Mouse (Mus musculus) forebrain, embryonic 11.5 days (tissue): Measurements from ENCODE around the gene Frmd8. TPM values are rescaled to one million over a fixed set of nuclear protein-coding genes. Genes with fewer than 3 reads are reported as not detected.
A peak's percentile ranks its signal among the peaks of the same experiment; 100 is the strongest.

Experiments
- ATAC-seq: fragments of 200-750 bp; cut with Nextera tagmentation; replicated peaks from 2 replicates; pipeline ENCODE4 v1.8.0; 2017; ENCODE audit warnings: moderate TSS enrichment; ENCODE audit not compliant: low FRiP score
- DNase-seq: peaks from one replicate; pipeline ENCODE4 v3.0.0-alpha.2; 2017; ENCODE audit warnings: low spot score
- H3K27ac ChIP-seq: fragments of 300-500 bp; sonication (generic); 2 replicates; pipeline ENCODE4 v1.5.1; 2014; ENCODE audit warnings: low read depth, low read length
- H3K27me3 ChIP-seq: fragments of 300-500 bp; sonication (generic); 2 replicates; pipeline ENCODE4 v1.6.1; 2014; ENCODE audit warnings: mild to moderate bottlenecking, low read length, mixed read lengths; ENCODE audit not compliant: control insufficient read depth, insufficient read depth
- H3K36me3 ChIP-seq: fragments of 300-500 bp; sonication (generic); 2 replicates; pipeline ENCODE4 v1.6.1; 2014; ENCODE audit warnings: mild to moderate bottlenecking, low read length, moderate library complexity, mixed read lengths; ENCODE audit not compliant: control insufficient read depth, insufficient read depth
- H3K4me1 ChIP-seq: fragments of 300-500 bp; sonication (generic); replicated peaks from 2 replicates; pipeline ENCODE4 v1.6.1; 2014; ENCODE audit warnings: low read length, mixed read lengths; ENCODE audit not compliant: control insufficient read depth, insufficient read depth
- H3K4me2 ChIP-seq: fragments of 300-500 bp; sonication (generic); 2 replicates; pipeline ENCODE4 v1.6.1; 2014; ENCODE audit warnings: low read depth, mild to moderate bottlenecking, low read length, moderate library complexity, mixed read lengths; ENCODE audit not compliant: severe bottlenecking
- H3K4me3 ChIP-seq: fragments of 300-500 bp; sonication (generic); 2 replicates; pipeline ENCODE4 v1.5.1; 2014; ENCODE audit warnings: low read depth, low read length
- H3K9ac ChIP-seq: fragments of 300-500 bp; sonication (generic); 2 replicates; pipeline ENCODE4 v1.6.1; 2014; ENCODE audit warnings: low read length
- H3K9me3 ChIP-seq: fragments of 300-500 bp; sonication (generic); 2 replicates; pipeline ENCODE4 v1.6.1; 2016; ENCODE audit warnings: low read length, mixed read lengths; ENCODE audit not compliant: control insufficient read depth
- WGBS: fragments of 180-500 bp; shearing (Covaris S2); extraction: QIAGEN DNeasy Blood & Tissue Kit; methylation state at CpG from one replicate; pipeline ENCODE4 v1.1.7; 2014; 5-methylcytosine and 5-hydroxymethylcytosine counted together
- polyA plus RNA-seq: library from polyadenylated mRNA; unstranded; fragments of >200 nt; fragmentation: Nextera tagmentation; extraction: Ambion mirVana; gene quantifications from 2 replicates; pipeline ENCODE4 v1.2.1, GENCODE M21; 2014

The Frmd8 gene
- polyA plus RNA-seq, 1 experiment from 2014 or later, result 24.5 TPM

- no peak for ATAC-seq
- H3K27ac ChIP-seq, result no peak overlapping the region
- no peaks in the 10 kb centered on the region for H3K9me3 ChIP-seq
- no peak overlapping the region for H3K9ac ChIP-seq
- H3K4me3 ChIP-seq, result no peak overlapping the region
- H3K36me3 ChIP-seq, result no peaks in the 10 kb centered on the region; the same call in 1 of the 2 replicates
- DNase-seq, result no peak
- WGBS, result 85% methylated on average over 3 of the region's 3 CpGs
- peaks cover 35% of the 10 kb centered on the region for H3K4me1 ChIP-seq
- H3K27me3 ChIP-seq, result no peaks in the 10 kb centered on the region
- no peak overlapping the region for H3K4me2 ChIP-seq
Observed at GRCm38 (mm10) chr19:5850860-5851259, 24.2 kb downstream of the Frmd8 start.

- Histone ChIP-seq H3K36me3 (no peaks in the 10 kb centered on the region), H3K27me3 (no peaks in the 10 kb centered on the region), H3K9ac (no peak overlapping the region; the same call in 1 of the 2 replicates), H3K27ac (no peak overlapping the region), H3K9me3 (no peaks in the 10 kb centered on the region), H3K4me2 (no peak overlapping the region; the same call in 1 of the 2 replicates), H3K4me3 (no peak overlapping the region), H3K4me1 (peaks cover 40% of the 10 kb centered on the region)
- ATAC-seq (peak; percentile 40), DNase-seq (peak; percentile 94)
- WGBS, result 32% methylated on average over 11 of the region's 11 CpGs
Observed at GRCm38 (mm10) chr19:5849843-5850527, 25.1 kb downstream of the Frmd8 start.

GRCm38 (mm10) chr19:5848826-5849672 lies 26.0 kb downstream of the Frmd8 start:
- no peak overlapping the region for H3K4me2 ChIP-seq
- H3K9ac ChIP-seq, result no peak overlapping the region
- H3K4me1 ChIP-seq, result peaks cover 47% of the 10 kb centered on the region

GRCm38 (mm10) chr19:5848032-5848825 lies 26.8 kb downstream of the Frmd8 start:
- WGBS, result 68% methylated on average over 14 of the region's 14 CpGs
- Histone ChIP-seq H3K4me1 (peaks cover 54% of the 10 kb centered on the region), H3K4me3 (no peak overlapping the region), H3K9me3 (no peaks in the 10 kb centered on the region), H3K9ac (peak overlapping the region; percentile 37), H3K27me3 (no peaks in the 10 kb centered on the region), H3K27ac (peak overlapping the region; percentile 97; the same call in 1 of the 2 replicates), H3K4me2 (peak overlapping the region; percentile 11; the same call in 1 of the 2 replicates), H3K36me3 (no peaks in the 10 kb centered on the region)
- ATAC-seq (no peak), DNase-seq (no peak)

More at GRCm38 (mm10) chr19:5848826-5849672, 26.0 kb downstream of the Frmd8 start:
- H3K27ac ChIP-seq, result no peak overlapping the region
- peak; percentile 58 for DNase-seq
- no peaks in the 10 kb centered on the region for H3K9me3 ChIP-seq
- no peak overlapping the region for H3K4me3 ChIP-seq
- no peaks in the 10 kb centered on the region for H3K36me3 ChIP-seq
- ATAC-seq, result no peak
- 46% methylated on average over 13 of the region's 13 CpGs for WGBS
- H3K27me3 ChIP-seq, result no peaks in the 10 kb centered on the region

- DNase-seq (no peak), ATAC-seq (no peak)
- WGBS, result 38% methylated on average over 4 of the region's 4 CpGs
- Histone ChIP-seq H3K4me2 (peak overlapping the region; percentile 54), H3K9me3 (no peaks in the 10 kb centered on the region), H3K9ac (peak overlapping the region; percentile 37), H3K36me3 (no peaks in the 10 kb centered on the region), H3K27ac (peak overlapping the region; percentile 97), H3K4me3 (no peak overlapping the region), H3K4me1 (peaks cover 55% of the 10 kb centered on the region), H3K27me3 (no peaks in the 10 kb centered on the region)
Observed at GRCm38 (mm10) chr19:5847306-5847796, 27.7 kb downstream of the Frmd8 start.

GRCm38 (mm10) chr19:5846557-5847305 lies 28.3 kb downstream of the Frmd8 start:
- no peaks in the 10 kb centered on the region for H3K9me3 ChIP-seq
- peak; percentile 90 for DNase-seq
- H3K36me3 ChIP-seq, result no peaks in the 10 kb centered on the region
- peaks cover 60% of the 10 kb centered on the region for H3K4me1 ChIP-seq
- peak overlapping the region; percentile 37 for H3K9ac ChIP-seq
- H3K27ac ChIP-seq, result peak overlapping the region; percentile 97
- no peaks in the 10 kb centered on the region for H3K27me3 ChIP-seq
- WGBS, result 4% methylated on average over 16 of the region's 16 CpGs
- H3K4me3 ChIP-seq, result peak overlapping the region; percentile 20
- ATAC-seq, result peak; percentile 81
- peak overlapping the region; percentile 54 for H3K4me2 ChIP-seq

- H3K27ac ChIP-seq, result peak overlapping the region; percentile 97
- H3K4me1 ChIP-seq, result peaks cover 63% of the 10 kb centered on the region
- ATAC-seq (peak; percentile 42), DNase-seq (no peak)
- peak overlapping the region; percentile 54 for H3K4me2 ChIP-seq
- no peaks in the 10 kb centered on the region for H3K36me3 ChIP-seq
- H3K4me3 ChIP-seq, result peak overlapping the region; percentile 20
- no peaks in the 10 kb centered on the region for H3K9me3 ChIP-seq
- peak overlapping the region; percentile 37; the same call in 1 of the 2 replicates for H3K9ac ChIP-seq
- no peaks in the 10 kb centered on the region for H3K27me3 ChIP-seq
- WGBS, result 2% methylated on average over 7 of the region's 7 CpGs
Observed at GRCm38 (mm10) chr19:5846154-5846553, 28.9 kb downstream of the Frmd8 start.
